Mouse (Mus musculus): ENCODE data around the gene Mrpl33. TPM values are rescaled to one million over a fixed set of nuclear protein-coding genes. Genes with fewer than 3 reads are reported as not detected.

Gene Mrpl33
- polyA plus RNA-seq, 1 experiment from 2014 or later, result 279 TPM

DNA sequence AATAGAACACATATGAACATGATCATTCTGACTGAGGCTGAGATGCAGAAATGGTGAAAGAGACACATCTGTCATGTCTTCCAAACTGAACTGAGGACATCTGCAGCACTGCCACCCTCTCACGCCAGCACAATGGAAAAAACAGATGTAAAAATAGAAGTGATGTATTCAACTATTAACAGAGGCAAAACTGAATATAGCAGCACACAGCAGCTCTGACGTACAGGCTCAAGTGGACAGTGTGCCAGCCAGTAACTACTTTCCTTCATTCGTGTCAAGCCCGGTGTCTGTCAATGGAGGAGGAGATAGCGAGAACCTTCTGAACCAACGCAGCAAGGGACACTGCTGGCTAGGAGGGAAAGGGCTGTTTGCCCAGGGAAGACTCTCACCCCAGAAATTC, 48.1 kb downstream of the Mrpl33 start:
- no peaks in the 10 kb centered on the region for H3K27me3 ChIP-seq
- no peak overlapping the region for H3K27ac ChIP-seq
- no peak overlapping the region for H3K4me3 ChIP-seq
- 92% methylated on average over 6 of the region's 6 CpGs for WGBS
- no peak overlapping the region for H3K9ac ChIP-seq
- H3K4me2 ChIP-seq, result no peak overlapping the region
- peaks cover 14% of the 10 kb centered on the region; the same call in 1 of the 2 replicates for H3K36me3 ChIP-seq
- H3K9me3 ChIP-seq, result no peaks in the 10 kb centered on the region
- ATAC-seq (ENCODE audit: insufficient number of reproducible peaks, insufficient read depth, low FRiP score, low TSS enrichment, low read depth), result no peak
- no peaks in the 10 kb centered on the region for H3K4me1 ChIP-seq

DNA sequence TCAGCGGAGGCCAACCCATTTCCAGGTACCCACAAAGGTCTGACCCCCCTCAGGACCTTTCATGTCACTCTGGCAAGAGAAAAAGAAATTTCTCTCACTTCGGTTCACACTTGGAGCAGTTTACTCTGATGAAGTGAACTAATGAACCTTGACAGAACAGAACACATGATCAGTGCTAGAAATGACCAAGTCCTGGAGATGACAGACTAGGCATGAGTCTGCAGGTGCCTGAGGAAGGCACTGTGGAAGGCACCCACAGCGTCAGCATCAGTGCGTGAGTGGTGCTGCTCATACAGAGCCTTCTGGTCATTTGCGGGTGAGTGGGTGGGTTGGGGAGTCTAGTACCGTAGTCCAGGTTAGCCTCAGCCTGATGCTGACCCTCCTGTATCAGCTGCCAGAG, 49.1 kb downstream of the Mrpl33 start:
- Histone ChIP-seq H3K4me3 (no peak overlapping the region), H3K4me2 (no peak overlapping the region)
- ATAC-seq (ENCODE audit: insufficient number of reproducible peaks, insufficient read depth, low FRiP score, low TSS enrichment, low read depth), result no peak

DNA sequence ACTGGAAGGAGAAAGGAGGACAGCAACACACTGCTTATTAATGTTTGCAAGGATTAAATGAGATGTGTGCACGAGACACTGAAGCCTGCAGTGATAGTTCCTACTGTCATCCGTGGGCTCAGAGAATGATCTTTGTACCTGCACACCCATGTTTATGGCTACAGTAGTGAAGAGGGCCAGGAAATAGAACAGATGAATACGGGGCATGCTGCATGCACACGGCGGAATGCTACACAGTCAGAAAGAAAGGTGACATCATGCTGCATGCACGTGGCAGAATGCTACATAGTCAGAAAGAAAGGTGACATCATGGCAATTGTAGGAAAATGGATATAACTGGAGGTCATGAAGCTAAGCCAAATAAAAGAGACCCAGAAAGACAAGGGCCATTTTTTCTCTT, 49.8 kb downstream of the Mrpl33 start:
- ATAC-seq (ENCODE audit: insufficient number of reproducible peaks, insufficient read depth, low FRiP score, low TSS enrichment, low read depth), result no peak
- H3K4me3 ChIP-seq, result no peak overlapping the region
- no peaks in the 10 kb centered on the region for H3K9me3 ChIP-seq
- H3K27ac ChIP-seq, result no peak overlapping the region
- no peak overlapping the region for H3K9ac ChIP-seq
- H3K4me1 ChIP-seq, result no peaks in the 10 kb centered on the region
- no peak overlapping the region for H3K4me2 ChIP-seq
- WGBS, result 86% methylated on average over 6 of the region's 6 CpGs
- H3K36me3 ChIP-seq, result no peaks in the 10 kb centered on the region
- no peaks in the 10 kb centered on the region for H3K27me3 ChIP-seq

More for the DNA sequence above, 49.1 kb downstream of the Mrpl33 start:
- Histone ChIP-seq H3K36me3 (peaks cover 6% of the 10 kb centered on the region; the same call in 1 of the 2 replicates), H3K9me3 (no peaks in the 10 kb centered on the region), H3K9ac (no peak overlapping the region), H3K4me1 (no peaks in the 10 kb centered on the region), H3K27me3 (no peaks in the 10 kb centered on the region), H3K27ac (no peak overlapping the region)
- 88% methylated on average over 6 of the region's 6 CpGs for whole genome bisulfite sequencing

DNA sequence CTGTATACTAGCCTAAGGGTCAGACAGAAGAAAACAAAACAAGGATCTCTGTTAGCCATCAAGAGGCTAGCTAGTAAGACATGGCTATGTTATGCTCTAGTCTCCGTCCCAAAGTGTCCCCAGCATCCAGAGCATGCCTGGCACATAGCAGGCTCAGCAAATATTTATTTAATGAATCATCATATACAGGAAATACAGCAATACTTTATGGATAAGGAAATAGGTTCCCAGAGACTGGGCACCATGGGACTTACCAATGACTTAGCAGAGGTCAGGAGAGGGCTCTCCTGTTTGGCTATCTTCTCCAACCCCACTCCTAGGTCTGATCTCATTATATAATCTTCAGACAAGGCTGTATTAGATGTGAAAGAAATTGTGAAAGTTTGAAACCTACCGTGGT, 50.6 kb downstream of the Mrpl33 start:
- no peak overlapping the region for H3K4me3 ChIP-seq
- no peak overlapping the region for H3K4me2 ChIP-seq
- H3K9me3 ChIP-seq, result no peaks in the 10 kb centered on the region
- no peak overlapping the region for H3K27ac ChIP-seq
- no peak overlapping the region for H3K9ac ChIP-seq
- 83% methylated on average over 2 of the region's 2 CpGs for WGBS
- H3K27me3 ChIP-seq, result no peaks in the 10 kb centered on the region
- no peak for ATAC-seq (ENCODE audit: insufficient number of reproducible peaks, insufficient read depth, low FRiP score, low TSS enrichment, low read depth)
- no peaks in the 10 kb centered on the region for H3K36me3 ChIP-seq
- H3K4me1 ChIP-seq, result no peaks in the 10 kb centered on the region

DNA sequence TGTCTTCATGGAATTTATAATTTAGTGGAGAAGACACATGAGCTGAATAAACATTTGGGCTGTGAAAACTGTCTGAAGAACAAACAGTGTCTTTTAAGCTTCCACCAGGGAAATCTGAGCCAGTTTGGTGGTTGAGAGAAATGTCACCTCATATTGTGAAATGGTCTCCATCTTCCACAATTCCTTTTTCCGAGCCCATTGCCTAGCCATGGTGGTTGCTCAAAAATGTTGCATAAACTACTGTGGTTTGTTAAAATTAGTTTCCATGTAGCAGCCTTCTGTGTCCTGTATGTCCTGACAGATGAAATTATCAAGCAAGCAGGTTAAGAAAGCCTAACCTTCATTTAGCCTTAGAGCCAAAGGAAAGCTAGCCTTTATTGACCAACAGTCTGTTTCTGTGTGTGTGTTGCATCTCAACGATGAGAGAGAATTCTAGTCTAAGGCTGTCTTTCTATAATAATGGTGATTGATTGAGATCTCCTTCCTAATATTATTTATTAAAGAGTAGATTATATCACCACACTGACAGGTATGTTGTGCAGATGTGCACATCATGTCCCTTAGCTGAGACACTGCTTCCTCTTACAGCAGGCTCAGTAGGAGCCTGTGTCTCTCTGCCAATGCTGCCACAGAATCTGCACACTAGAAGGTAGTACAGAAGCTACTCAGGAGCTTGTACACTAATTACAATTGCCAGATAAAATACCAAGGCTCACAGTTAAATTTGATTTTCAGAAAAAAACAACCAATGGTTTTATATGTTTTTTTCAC, 54.0 kb downstream of the Mrpl33 start:
- H3K4me3 ChIP-seq, result no peak overlapping the region
- H3K9ac ChIP-seq, result no peak overlapping the region
- WGBS, result 88% methylated on average over 2 of the region's 2 CpGs
- H3K4me1 ChIP-seq, result no peaks in the 10 kb centered on the region
- no peak overlapping the region for H3K4me2 ChIP-seq
- no peaks in the 10 kb centered on the region for H3K9me3 ChIP-seq
- no peak overlapping the region for H3K27ac ChIP-seq
- no peaks in the 10 kb centered on the region for H3K27me3 ChIP-seq
- H3K36me3 ChIP-seq, result no peaks in the 10 kb centered on the region
- ATAC-seq (ENCODE audit: insufficient number of reproducible peaks, insufficient read depth, low FRiP score, low TSS enrichment, low read depth), result no peak

DNA sequence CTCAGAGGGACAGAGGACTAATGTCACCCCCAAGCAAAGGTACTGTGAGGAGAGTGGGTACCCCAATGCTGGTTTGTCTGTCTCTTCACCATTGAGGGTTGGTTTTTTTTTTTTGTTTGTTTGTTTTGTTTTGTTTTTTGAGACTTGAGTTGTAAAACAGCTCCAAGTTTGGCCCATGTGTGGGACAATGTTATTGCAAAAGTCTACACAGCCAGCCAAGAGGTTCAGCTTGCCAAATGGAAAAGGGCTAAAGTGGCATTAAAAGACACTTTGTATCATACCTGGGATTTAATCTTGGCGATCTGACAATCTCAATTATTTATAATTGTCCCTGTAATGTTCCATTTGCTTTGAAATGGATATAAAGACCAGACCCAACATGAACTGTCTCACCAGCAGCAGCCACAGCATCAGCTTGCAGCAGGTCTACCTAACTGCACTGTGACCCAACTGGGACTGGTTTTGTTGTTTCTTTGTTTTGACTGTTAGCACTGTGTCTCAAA, 59.0 kb downstream of the Mrpl33 start:
- no peaks in the 10 kb centered on the region for H3K9me3 ChIP-seq
- H3K4me3 ChIP-seq, result no peak overlapping the region
- no peak for ATAC-seq (ENCODE audit: insufficient number of reproducible peaks, insufficient read depth, low FRiP score, low TSS enrichment, low read depth)
- H3K27ac ChIP-seq, result no peak overlapping the region
- no peaks in the 10 kb centered on the region for H3K4me1 ChIP-seq
- H3K9ac ChIP-seq, result no peak overlapping the region
- no peaks in the 10 kb centered on the region for H3K36me3 ChIP-seq
- no peak overlapping the region for H3K4me2 ChIP-seq
- 83% methylated on average over 1 of the region's 1 CpGs for WGBS
- no peaks in the 10 kb centered on the region for H3K27me3 ChIP-seq

DNA sequence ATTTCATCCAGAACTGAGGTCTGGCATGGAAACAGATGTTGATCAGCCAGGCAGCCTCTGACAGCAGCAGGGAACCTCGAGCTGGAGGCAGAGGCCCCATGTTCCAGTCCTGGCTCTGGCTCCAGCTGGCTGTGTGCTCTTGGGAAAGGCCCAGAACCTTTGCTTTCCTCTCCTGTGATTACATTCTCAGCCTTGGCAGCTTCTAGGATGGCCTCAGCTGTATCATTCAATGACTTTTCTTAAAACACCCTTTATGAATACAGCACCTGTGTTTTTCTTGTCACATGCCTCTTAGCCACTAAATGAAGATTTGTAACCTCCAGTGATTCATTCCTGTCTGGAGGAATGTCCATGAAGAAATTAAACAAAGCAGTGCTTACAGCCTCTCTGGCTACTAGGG, 69.4 kb downstream of the Mrpl33 start:
- Histone ChIP-seq H3K36me3 (no peaks in the 10 kb centered on the region), H3K27me3 (no peaks in the 10 kb centered on the region), H3K4me2 (no peak overlapping the region), H3K9me3 (no peaks in the 10 kb centered on the region), H3K4me3 (no peak overlapping the region), H3K4me1 (peaks cover 22% of the 10 kb centered on the region), H3K9ac (no peak overlapping the region), H3K27ac (0 out of 2 replicates have a peak overlapping the region, but pooled peaks have one; percentile 11)
- no peak for ATAC-seq (ENCODE audit: insufficient number of reproducible peaks, insufficient read depth, low FRiP score, low TSS enrichment, low read depth)
- 11% methylated on average over 1 of the region's 1 CpGs for WGBS

DNA sequence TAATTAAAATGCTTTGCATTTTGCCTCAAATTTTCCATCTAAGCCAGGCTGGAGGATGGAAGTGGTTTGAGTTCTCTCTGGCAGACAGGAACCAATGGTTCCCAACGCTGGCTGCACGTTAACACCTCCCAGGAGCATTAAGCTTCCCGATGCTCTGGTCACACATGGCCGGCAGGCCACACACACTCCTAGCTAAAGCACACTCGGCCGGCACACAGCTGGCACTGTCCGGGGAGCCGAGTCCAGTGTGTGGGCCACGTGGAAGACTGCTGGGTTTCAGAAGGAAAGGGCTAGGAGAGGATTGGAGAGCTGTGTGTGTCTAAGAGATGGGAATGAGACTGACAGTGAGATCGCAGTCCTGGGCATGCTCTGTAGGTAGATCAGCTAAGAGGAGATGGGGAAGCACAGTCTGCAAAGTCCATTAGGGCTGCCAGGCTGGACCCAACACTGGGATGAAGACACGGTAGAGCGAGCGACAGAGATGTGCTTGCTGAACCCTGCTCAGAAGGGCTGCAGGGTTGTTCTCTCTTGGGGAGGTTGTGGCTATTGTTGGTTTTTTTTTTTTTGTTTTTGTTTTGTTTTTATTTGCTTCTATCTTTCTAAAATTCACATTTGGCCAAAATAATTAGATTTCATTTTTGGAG, 71.7 kb downstream of the Mrpl33 start:
- Histone ChIP-seq H3K27ac (no peak overlapping the region), H3K4me1 (peaks cover 12% of the 10 kb centered on the region), H3K36me3 (no peaks in the 10 kb centered on the region), H3K9ac (no peak overlapping the region), H3K4me3 (no peak overlapping the region), H3K9me3 (no peaks in the 10 kb centered on the region), H3K4me2 (no peak overlapping the region), H3K27me3 (no peaks in the 10 kb centered on the region)
- WGBS, result 78% methylated on average over 13 of the region's 13 CpGs
- ATAC-seq (ENCODE audit: insufficient number of reproducible peaks, insufficient read depth, low FRiP score, low TSS enrichment, low read depth), result no peak

DNA sequence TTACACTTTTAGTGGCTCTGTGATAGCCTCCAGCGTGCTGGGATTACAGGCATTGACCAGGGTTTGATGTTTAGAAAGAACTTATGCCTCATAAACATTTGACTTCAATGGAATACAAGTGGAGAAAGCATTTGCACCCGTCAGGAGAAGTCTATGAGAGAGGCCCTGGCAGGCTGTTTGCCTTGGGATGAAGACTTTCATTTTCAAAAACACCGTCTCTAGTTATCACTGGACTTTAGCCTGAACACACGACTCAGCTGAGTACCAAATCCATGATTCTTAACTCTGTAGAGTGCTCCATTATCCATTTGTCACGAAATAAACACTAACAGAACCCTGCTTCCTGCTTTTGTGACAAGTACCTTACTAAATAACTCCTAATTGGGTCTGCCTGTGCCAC, 73.2 kb downstream of the Mrpl33 start:
- WGBS, result 76% methylated on average over 5 of the region's 5 CpGs
- Histone ChIP-seq H3K4me3 (no peak overlapping the region), H3K27ac (no peak overlapping the region), H3K4me2 (no peak overlapping the region), H3K36me3 (no peaks in the 10 kb centered on the region), H3K27me3 (no peaks in the 10 kb centered on the region), H3K9me3 (no peaks in the 10 kb centered on the region), H3K4me1 (peaks cover 14% of the 10 kb centered on the region), H3K9ac (no peak overlapping the region)
- no peak for ATAC-seq (ENCODE audit: insufficient number of reproducible peaks, insufficient read depth, low FRiP score, low TSS enrichment, low read depth)

DNA sequence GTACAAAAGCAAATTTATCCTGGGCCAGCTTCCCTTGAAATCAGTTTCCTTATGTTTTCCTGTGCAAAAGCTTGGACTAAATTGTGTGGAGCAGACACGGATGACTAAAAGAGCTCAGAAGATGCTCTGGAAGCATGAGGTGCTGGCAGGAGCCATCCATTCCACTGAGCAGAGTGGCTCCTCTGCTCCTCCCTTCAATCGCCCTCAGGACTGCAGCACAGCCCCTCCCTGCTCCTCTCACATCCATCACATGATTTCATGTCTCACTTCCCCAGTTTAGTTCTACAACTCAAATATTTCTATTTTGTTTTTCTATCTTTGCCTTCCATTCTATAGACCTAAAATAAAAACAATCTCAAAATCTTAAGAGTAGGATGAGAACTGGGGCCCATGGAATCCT, 74.4 kb downstream of the Mrpl33 start:
- Histone ChIP-seq H3K9me3 (no peaks in the 10 kb centered on the region), H3K4me3 (no peak overlapping the region), H3K9ac (no peak overlapping the region), H3K36me3 (no peaks in the 10 kb centered on the region), H3K27me3 (no peaks in the 10 kb centered on the region), H3K4me2 (no peak overlapping the region), H3K27ac (no peak overlapping the region), H3K4me1 (peaks cover 12% of the 10 kb centered on the region)
- WGBS, result 46% methylated on average over 2 of the region's 2 CpGs
- no peak for ATAC-seq (ENCODE audit: insufficient number of reproducible peaks, insufficient read depth, low FRiP score, low TSS enrichment, low read depth)

DNA sequence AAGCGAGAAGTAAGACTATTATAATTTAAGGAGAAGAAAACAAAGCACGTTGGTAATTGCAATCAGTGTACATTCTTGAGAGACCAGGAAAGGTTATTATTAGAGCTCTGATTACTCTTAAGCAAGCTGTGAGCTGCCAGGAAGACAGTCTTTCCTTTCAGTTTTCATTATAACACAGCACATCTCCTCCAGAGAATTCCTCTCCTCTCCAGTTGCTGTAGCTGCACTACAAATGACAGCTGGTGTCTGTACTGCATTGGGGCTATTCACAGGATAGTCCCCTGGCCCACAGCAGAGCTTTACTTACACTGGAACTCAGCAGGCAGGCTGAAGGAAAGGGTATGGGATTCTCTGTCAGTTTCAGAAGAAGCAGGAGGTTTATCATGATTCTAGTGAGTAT, 76.7 kb downstream of the Mrpl33 start:
- no peak for ATAC-seq (ENCODE audit: insufficient number of reproducible peaks, insufficient read depth, low FRiP score, low TSS enrichment, low read depth)
- 57% methylated on average over 2 of the region's 2 CpGs for WGBS

DNA sequence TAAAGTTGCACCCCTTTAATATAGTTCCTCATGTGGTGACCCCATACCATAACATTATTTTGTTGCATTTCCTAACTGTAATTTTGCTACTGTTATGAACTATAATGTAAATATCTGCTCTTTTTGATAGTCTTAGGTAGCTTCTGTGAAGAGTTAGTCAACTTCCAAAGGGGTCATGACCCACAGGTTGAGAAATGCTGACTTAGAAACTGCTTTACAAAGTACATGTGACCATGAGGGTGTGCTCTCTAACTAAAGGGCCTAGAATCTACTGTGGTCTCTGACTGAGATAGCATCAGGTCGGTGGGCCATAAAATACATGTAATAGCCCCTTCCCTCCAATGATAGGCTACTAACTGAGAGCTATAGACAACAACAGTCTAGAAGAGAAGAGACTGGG, 81.3 kb downstream of the Mrpl33 start:
- ATAC-seq (ENCODE audit: insufficient number of reproducible peaks, insufficient read depth, low FRiP score, low TSS enrichment, low read depth), result no peak
- H3K27ac ChIP-seq, result no peak overlapping the region
- no peak overlapping the region for H3K9ac ChIP-seq
- H3K9me3 ChIP-seq, result no peaks in the 10 kb centered on the region
- no peaks in the 10 kb centered on the region for H3K36me3 ChIP-seq
- no peak overlapping the region for H3K4me3 ChIP-seq
- H3K4me2 ChIP-seq, result no peak overlapping the region
- 83% methylated on average over 1 of the region's 1 CpGs for WGBS
- H3K27me3 ChIP-seq, result no peaks in the 10 kb centered on the region
- peaks cover 2% of the 10 kb centered on the region; the same call in 1 of the 2 replicates for H3K4me1 ChIP-seq

More for the DNA sequence above, 76.7 kb downstream of the Mrpl33 start:
- H3K4me3 ChIP-seq, result no peak overlapping the region
- H3K9me3 ChIP-seq, result no peaks in the 10 kb centered on the region
- no peaks in the 10 kb centered on the region for H3K36me3 ChIP-seq
- no peaks in the 10 kb centered on the region for H3K27me3 ChIP-seq
- H3K4me1 ChIP-seq, result peaks cover 11% of the 10 kb centered on the region
- H3K9ac ChIP-seq, result no peak overlapping the region
- H3K27ac ChIP-seq, result peak overlapping the region; percentile 7; the same call in 1 of the 2 replicates
- no peak overlapping the region for H3K4me2 ChIP-seq
